Mouse (Mus musculus): ENCODE results near the gene Slmap. TPM values are rescaled to one million over a fixed set of nuclear protein-coding genes. Genes with fewer than 3 reads are reported as not detected.

Slmap gene
- total and polyA plus RNA-seq, 3 experiments, result 19.0 to 61.0 (median 51.0) TPM

GRCm38 (mm10) chr14:26495021-26495420 lies 39.7 kb downstream of the Slmap start:
- Histone ChIP-seq H3K27me3 (replicated peaks) (no peaks in the 10 kb centered on the region), H3K4me1 (ENCODE audit: control insufficient read depth in 1 of 2, insufficient read depth in 2 of 2) (no peaks in the 10 kb centered on the region; a peak in 1 of 4 replicates), H3K9me3 (replicated peaks; ENCODE audit: low read length) (no peaks in the 10 kb centered on the region), H3K9ac (ENCODE audit: insufficient read depth, low read depth) (no peak overlapping the region), H3K4me2 (ENCODE audit: insufficient read depth, low read depth, poor library complexity, severe bottlenecking) (no peak overlapping the region), H3K79me2 (replicated peaks; ENCODE audit: control insufficient read depth, extremely low read depth, insufficient read depth, poor library complexity, severe bottlenecking) (peaks cover 9% of the 10 kb centered on the region), H3K4me3 (replicated peaks in 1 of 3; ENCODE audit: low read depth in 2 of 3, low read length in 2 of 3, poor library complexity in 1 of 3) (no peak overlapping the region), H3K27ac (ENCODE audit: insufficient read depth, low read depth) (no peak overlapping the region), H3K36me3 (replicated peaks in 1 of 2; ENCODE audit: control insufficient read depth in 1 of 2, insufficient read depth in 1 of 2, low read length in 1 of 2) (peaks cover 0 to 27% of the 10 kb centered on the region in 2 experiments)
- DNase-seq (ENCODE audit: extremely low read depth), result no peak
- in situ Hi-C loops (cut with MboI; ENCODE audit: low pct_ligation_motif_present, low pct_unique_long_range_greater_than_20kb, low sequenced_read_pairs), result loop anchor here (10.0 to 25.0 kb wide), 2 partner anchors 320 to 517 kb away; no protein-coding TSS in a partner anchor
- no peak for TF ChIP-seq CHD1 (IDR thresholded peaks at IDR 0.05; ENCODE audit: low read depth, low read length)
- peak in 1 of 2 experiments; percentile 25; a peak in 1 of 4 replicates for TF ChIP-seq CTCF (conservative IDR thresholded peaks at IDR 0.05 in 1 of 2, IDR thresholded peaks at IDR 0.05 in 1 of 2; ENCODE audit: low read depth in 2 of 2, low read length in 2 of 2)
- dilution Hi-C loops (cut with MboI; ENCODE audit: extremely low pct_ligation_motif_present, extremely low pct_unique_long_range_greater_than_20kb, low sequenced_read_pairs), result no loop called here

GRCm38 (mm10) chr14:26491150-26491549 lies 43.6 kb downstream of the Slmap start:
- H3K27ac ChIP-seq (ENCODE audit: insufficient read depth, low read depth), result no peak overlapping the region
- no peak overlapping the region for H3K4me2 ChIP-seq (ENCODE audit: insufficient read depth, low read depth, poor library complexity, severe bottlenecking)
- no peaks in the 10 kb centered on the region for H3K27me3 ChIP-seq (replicated peaks)
- H3K79me2 ChIP-seq (replicated peaks; ENCODE audit: control insufficient read depth, extremely low read depth, insufficient read depth, poor library complexity, severe bottlenecking), result peaks cover 7% of the 10 kb centered on the region
- H3K9ac ChIP-seq (ENCODE audit: insufficient read depth, low read depth), result no peak overlapping the region
- dilution Hi-C loops (cut with MboI; ENCODE audit: extremely low pct_ligation_motif_present, extremely low pct_unique_long_range_greater_than_20kb, low sequenced_read_pairs) (no loop called here), in situ Hi-C loops (cut with MboI; ENCODE audit: low pct_ligation_motif_present, low pct_unique_long_range_greater_than_20kb, low sequenced_read_pairs) (loop anchor here (5.0 to 25.0 kb wide), 3 partner anchors 156 to 521 kb away; no protein-coding TSS in a partner anchor)
- no peaks in the 10 kb centered on the region; a peak in 1 of 4 replicates for H3K4me1 ChIP-seq (ENCODE audit: control insufficient read depth in 1 of 2, insufficient read depth in 2 of 2)
- peak; percentile 80 for DNase-seq (ENCODE audit: extremely low read depth)
- peaks cover 0 to 23% of the 10 kb centered on the region in 2 experiments for H3K36me3 ChIP-seq (replicated peaks in 1 of 2; ENCODE audit: control insufficient read depth in 1 of 2, insufficient read depth in 1 of 2, low read length in 1 of 2)
- TF ChIP-seq UBTF (IDR thresholded peaks at IDR 0.05; ENCODE audit: low read depth, low read length), result no peak
- TF ChIP-seq SMC3 (IDR thresholded peaks at IDR 0.05; ENCODE audit: low read depth, low read length), result peak; percentile 84
- peak; percentile 87 to 93 for TF ChIP-seq CTCF (conservative IDR thresholded peaks at IDR 0.05 in 1 of 2, IDR thresholded peaks at IDR 0.05 in 1 of 2; ENCODE audit: low read depth in 2 of 2, low read length in 2 of 2)
- TF ChIP-seq ZC3H11A (IDR thresholded peaks at IDR 0.05; ENCODE audit: low read depth, low read length), result peak; percentile 34; the same call in 1 of the 2 replicates
- peak; percentile 92 for TF ChIP-seq RAD21 (IDR thresholded peaks at IDR 0.05; ENCODE audit: low read depth, low read length)
- no peak for TF ChIP-seq ZKSCAN1 (IDR thresholded peaks at IDR 0.05; ENCODE audit: borderline replicate concordance, low read depth, low read length)
- TF ChIP-seq TCF12 (IDR thresholded peaks at IDR 0.05; ENCODE audit: low read depth, low read length), result 0 out of 2 replicates have a peak, but pooled peaks have one; percentile 17
- no peaks in the 10 kb centered on the region for H3K9me3 ChIP-seq (replicated peaks; ENCODE audit: low read length)
- H3K4me3 ChIP-seq (replicated peaks in 1 of 3; ENCODE audit: low read depth in 2 of 3, low read length in 2 of 3, poor library complexity in 1 of 3), result no peak overlapping the region

- dilution Hi-C loops (cut with MboI; ENCODE audit: extremely low pct_ligation_motif_present, extremely low pct_unique_long_range_greater_than_20kb, low sequenced_read_pairs) (no loop called here), in situ Hi-C loops (cut with MboI; ENCODE audit: low pct_ligation_motif_present, low pct_unique_long_range_greater_than_20kb, low sequenced_read_pairs) (loop anchor here (25.0 kb wide), 1 partner anchor 524 kb away; no protein-coding TSS in a partner anchor)
- H3K9ac ChIP-seq (ENCODE audit: insufficient read depth, low read depth), result no peak overlapping the region
- no peak overlapping the region for H3K4me2 ChIP-seq (ENCODE audit: insufficient read depth, low read depth, poor library complexity, severe bottlenecking)
- no peak overlapping the region for H3K27ac ChIP-seq (ENCODE audit: insufficient read depth, low read depth)
- H3K4me1 ChIP-seq (ENCODE audit: control insufficient read depth in 1 of 2, insufficient read depth in 2 of 2), result peaks cover 0 to 9% of the 10 kb centered on the region in 2 experiments; a peak in 2 of 4 replicates
- no peaks in the 10 kb centered on the region for H3K9me3 ChIP-seq (replicated peaks; ENCODE audit: low read length)
- DNase-seq (ENCODE audit: extremely low read depth), result no peak
- no peak overlapping the region for H3K4me3 ChIP-seq (replicated peaks in 1 of 3; ENCODE audit: low read depth in 2 of 3, low read length in 2 of 3, poor library complexity in 1 of 3)
- peaks cover 0 to 18% of the 10 kb centered on the region in 2 experiments for H3K36me3 ChIP-seq (replicated peaks in 1 of 2; ENCODE audit: control insufficient read depth in 1 of 2, insufficient read depth in 1 of 2, low read length in 1 of 2)
- H3K79me2 ChIP-seq (replicated peaks; ENCODE audit: control insufficient read depth, extremely low read depth, insufficient read depth, poor library complexity, severe bottlenecking), result peaks cover 9% of the 10 kb centered on the region
- no peaks in the 10 kb centered on the region for H3K27me3 ChIP-seq (replicated peaks)
- TF ChIP-seq RAD21 (IDR thresholded peaks at IDR 0.05; ENCODE audit: low read depth, low read length), result no peak
- no peak for TF ChIP-seq JUN (IDR thresholded peaks at IDR 0.05; ENCODE audit: insufficient read depth, low read depth, low read length)
- TF ChIP-seq ZC3H11A (IDR thresholded peaks at IDR 0.05; ENCODE audit: low read depth, low read length), result no peak
- TF ChIP-seq ELF1 (IDR thresholded peaks at IDR 0.05; ENCODE audit: low read depth, low read length), result no peak
- TF ChIP-seq KAT2A (IDR thresholded peaks at IDR 0.05; ENCODE audit: insufficient replicate concordance, low read length), result no peak
- TF ChIP-seq EP300 (IDR thresholded peaks at IDR 0.05; ENCODE audit: low read length), result no peak
- no peak for TF ChIP-seq MEF2A (IDR thresholded peaks at IDR 0.05; ENCODE audit: borderline replicate concordance, low read depth, low read length)
- no peak for TF ChIP-seq NRF1 (IDR thresholded peaks at IDR 0.05; ENCODE audit: low read depth, low read length)
- no peak for TF ChIP-seq MAX (IDR thresholded peaks at IDR 0.05; ENCODE audit: low read length)
- TF ChIP-seq ZMIZ1 (IDR thresholded peaks at IDR 0.05; ENCODE audit: low read depth, low read length), result no peak
- TF ChIP-seq CHD2 (IDR thresholded peaks at IDR 0.05; ENCODE audit: low read length), result no peak
- no peak for TF ChIP-seq SIN3A (IDR thresholded peaks at IDR 0.05; ENCODE audit: low read length)
- no peak for TF ChIP-seq UBTF (IDR thresholded peaks at IDR 0.05; ENCODE audit: low read depth, low read length)
- no peak for TF ChIP-seq POLR2A (IDR thresholded peaks at IDR 0.05; ENCODE audit: low read depth, low read length)
- TF ChIP-seq MAZ (IDR thresholded peaks at IDR 0.05; ENCODE audit: low read depth, low read length), result no peak
- no peak for TF ChIP-seq PAX5 (IDR thresholded peaks at IDR 0.05; ENCODE audit: low read length)
- no peak for TF ChIP-seq CHD1 (IDR thresholded peaks at IDR 0.05; ENCODE audit: low read depth, low read length)
- TF ChIP-seq TCF12 (IDR thresholded peaks at IDR 0.05; ENCODE audit: low read depth, low read length), result no peak
- TF ChIP-seq ETS1 (conservative IDR thresholded peaks at IDR 0.05; ENCODE audit: low read depth, low read length), result no peak
- no peak for TF ChIP-seq ZNF384 (IDR thresholded peaks at IDR 0.05; ENCODE audit: low read depth, low read length)
Observed at GRCm38 (mm10) chr14:26488329-26489020, 46.3 kb downstream of the Slmap start.
